Comparison of ENCODE assay signal across 13 mouse cellular contexts in the genomic region with DNA sequence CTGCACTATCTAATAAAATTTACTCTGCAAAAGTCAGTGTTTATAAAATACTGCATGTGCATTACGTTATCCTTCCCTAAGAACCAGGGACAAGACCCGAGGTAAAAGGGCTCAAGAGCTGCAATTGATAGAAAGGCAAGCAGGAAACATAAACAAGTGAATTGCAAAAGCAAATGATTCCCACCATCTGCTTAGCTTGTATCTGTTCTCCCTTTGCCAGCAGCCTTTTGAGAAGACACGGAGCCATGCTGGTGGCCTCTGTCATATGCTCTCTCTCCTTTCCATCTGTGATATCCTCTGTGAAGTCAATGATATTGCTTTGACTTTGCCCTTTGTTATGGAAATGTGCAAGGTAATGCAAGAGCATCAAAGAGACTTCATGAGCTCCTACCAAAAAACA.
DNase-seq lines count a peak whose midpoint lies in the region; TF ChIP-seq lines count a peak whose summit lies in the region.
"Had no signal": no experiment of that assay in that cellular context is flagged by ENCODE, and none has a peak within 500 bp of the region (broad histone marks: within the 10 kb centered on the region; RNA-seq: fewer than 3 reads in every experiment).

No protein-coding gene starts in this region.

- no peak for TF ChIP-seq POLR2A in brain, embryonic 14.5 days (IDR thresholded peaks at IDR 0.05; ENCODE audit: borderline replicate concordance, extremely low read depth, insufficient read depth, insufficient read length, poor library complexity, severe bottlenecking)

- TF ChIP-seq CTCF in brain, embryonic 14.5 days (IDR thresholded peaks at IDR 0.05; ENCODE audit: borderline replicate concordance, extremely low read depth, insufficient read depth, insufficient read length), result no peak

- DNase-seq in cerebellum, postnatal 36 days, result peak; percentile 3 to 5
- no peak for DNase-seq in cerebellum, adult 18-20 months
- peak; percentile 7 for DNase-seq in layer of hippocampus, adult 9-10 months (ENCODE audit: low spot score)
- no peak for DNase-seq in layer of hippocampus, postnatal 25 days (ENCODE audit: extremely low spot score in 1 of 2, low spot score in 1 of 2)
- DNase-seq in brain, adult 2 months (ENCODE audit: low read depth, low spot score), result peak; percentile 32
- peak; percentile 56 for DNase-seq in brain, embryonic 14.5 days (ENCODE audit: low read depth)
- DNase-seq: adrenal gland, adult 2 months; adrenal gland, postnatal 25 days; cerebellum, adult 11-12 months; embryo, embryonic 11 days; gastrocnemius, postnatal 10 days; heart, adult 2 months; heart, postnatal 14 days had no signal

Comparison
In these comparisons a context has a peak if more than half of its experiments do, and no peak if none do; other contexts are left out.
1. DNase-seq: peak in cerebellum, postnatal 36 days (2 of 2), layer of hippocampus, adult 9-10 months (single experiment), brain, adult 2 months (single experiment) and brain, embryonic 14.5 days (single experiment); none in cerebellum, adult 18-20 months (0 of 2) and layer of hippocampus, postnatal 25 days (0 of 2).